In genomic region chr15:100752439-100752838, GRCm38 (mm10) we compare ENCODE assay signal across 29 mouse cellular contexts. TPM values are rescaled to one million over a fixed set of nuclear protein-coding genes. Genes with fewer than 3 reads are reported as not detected.
DNase-seq lines count a peak whose midpoint lies in the region; ATAC-seq and TF ChIP-seq lines count a peak whose summit lies in the region.
"Had no signal": no experiment of that assay in that cellular context is flagged by ENCODE, and none has a peak within 500 bp of the region (broad histone marks: within the 10 kb centered on the region; RNA-seq: fewer than 3 reads in every experiment).

No protein-coding gene starts in this region.

- no peak for TF ChIP-seq EP300 in stomach, postnatal 0 days (optimal IDR thresholded peaks at IDR 0.05)

- H3K36me3 ChIP-seq in forebrain, embryonic 11.5 days (ENCODE audit: control insufficient read depth, insufficient read depth, low read length): no peaks in the 10 kb centered on the region
- no peaks in the 10 kb centered on the region for H3K36me3 ChIP-seq in forebrain, postnatal 0 days (ENCODE audit: insufficient read depth)
- H3K36me3 ChIP-seq in spleen, adult 2 months (ENCODE audit: control insufficient read depth, insufficient read depth, low read length): no peaks in the 10 kb centered on the region
- H3K36me3 ChIP-seq in stomach, postnatal 0 days (ENCODE audit: control insufficient read depth, insufficient read depth, low read length): no peaks in the 10 kb centered on the region
- H3K36me3 ChIP-seq in kidney, adult 2 months (ENCODE audit: control insufficient read depth, insufficient read depth, low read length): no peaks in the 10 kb centered on the region
- H3K36me3 ChIP-seq: embryonic facial prominence, embryonic 10.5 days; embryonic facial prominence, embryonic 13.5 days; hindbrain, embryonic 10.5 days; hindbrain, embryonic 13.5 days had no signal

- H3K27ac ChIP-seq in forebrain, embryonic 11.5 days (ENCODE audit: low read depth, low read length): no peak overlapping the region
- no peak overlapping the region for H3K27ac ChIP-seq in forebrain, postnatal 0 days (ENCODE audit: low read depth, low read length)
- 0 out of 2 replicates have a peak overlapping the region, but pooled peaks have one; percentile 9 for H3K27ac ChIP-seq in spleen, adult 2 months (ENCODE audit: insufficient read depth, low read length)
- H3K27ac ChIP-seq in stomach, postnatal 0 days (replicated peaks): no peak overlapping the region
- no peak overlapping the region for H3K27ac ChIP-seq in kidney, adult 2 months (ENCODE audit: insufficient read depth, low read depth, low read length)
- H3K27ac ChIP-seq: embryonic facial prominence, embryonic 10.5 days; embryonic facial prominence, embryonic 13.5 days; forebrain, embryonic 13.5 days; hindbrain, embryonic 10.5 days; hindbrain, embryonic 13.5 days had no signal

- DNase-seq in forebrain, embryonic 11.5 days (ENCODE audit: low spot score): peak; percentile 3
- no peak for DNase-seq in forebrain, postnatal 0 days
- DNase-seq in spleen, adult 2 months (ENCODE audit: low read depth in 1 of 2, low spot score in 2 of 2): no peak
- DNase-seq in spleen, adult 12 weeks (ENCODE audit: low spot score): no peak
- DNase-seq in induced T-regulatory cell, adult 2 months (ENCODE audit: low read depth): peak; percentile 76
- DNase-seq in stomach, postnatal 0 days (ENCODE audit: low spot score): no peak
- DNase-seq in kidney, adult 2 months: no peak
- DNase-seq: adrenal gland, adult 8-10 months; adrenal gland, postnatal 25 days; cerebellum, adult 11-12 months; cerebellum, adult 8-10 months; cerebellum, postnatal 10 days; cerebellum, postnatal 36 days; embryo, embryonic 11 days; gastrocnemius, postnatal 10 days; gastrocnemius, postnatal 36 days; kidney, adult 11 months had no signal

- H3K4me3 ChIP-seq in forebrain, embryonic 11.5 days (ENCODE audit: low read depth, low read length): no peak overlapping the region
- no peak overlapping the region for H3K4me3 ChIP-seq in forebrain, postnatal 0 days (ENCODE audit: low read depth, low read length)
- H3K4me3 ChIP-seq in spleen, adult 2 months (ENCODE audit: extremely low read depth, insufficient read depth, insufficient read length): no peak overlapping the region
- H3K4me3 ChIP-seq in stomach, postnatal 0 days (ENCODE audit: low read depth, low read length): no peak overlapping the region
- no peak overlapping the region for H3K4me3 ChIP-seq in kidney, adult 2 months (ENCODE audit: insufficient read depth, low read depth, low read length)
- H3K4me3 ChIP-seq: embryonic facial prominence, embryonic 10.5 days; embryonic facial prominence, embryonic 13.5 days; erythroblast, embryonic 14.5 days; forebrain, embryonic 13.5 days; hindbrain, embryonic 10.5 days; hindbrain, embryonic 13.5 days had no signal

- no peak for TF ChIP-seq POLR2A in spleen, adult 2 months (IDR thresholded peaks at IDR 0.05; ENCODE audit: low read depth, low read length)
- TF ChIP-seq POLR2A in kidney, adult 2 months (IDR thresholded peaks at IDR 0.05; ENCODE audit: low read depth, low read length): no peak

- no peaks in the 10 kb centered on the region for H3K9me3 ChIP-seq in forebrain, embryonic 11.5 days (ENCODE audit: control insufficient read depth, low read length)
- H3K9me3 ChIP-seq in forebrain, postnatal 0 days (ENCODE audit: low read length): no peaks in the 10 kb centered on the region
- H3K9me3 ChIP-seq in stomach, postnatal 0 days (ENCODE audit: control insufficient read depth, low read length): no peaks in the 10 kb centered on the region
- H3K9me3 ChIP-seq: embryonic facial prominence, embryonic 10.5 days; embryonic facial prominence, embryonic 13.5 days; forebrain, embryonic 13.5 days; hindbrain, embryonic 10.5 days; hindbrain, embryonic 13.5 days had no signal

- no peak overlapping the region for H3K9ac ChIP-seq in forebrain, embryonic 11.5 days (ENCODE audit: low read length)
- no peak overlapping the region for H3K9ac ChIP-seq in forebrain, postnatal 0 days
- H3K9ac ChIP-seq in stomach, postnatal 0 days (ENCODE audit: low read length): no peak overlapping the region
- H3K9ac ChIP-seq: embryonic facial prominence, embryonic 13.5 days; forebrain, embryonic 13.5 days; hindbrain, embryonic 13.5 days had no signal

- no peak overlapping the region for H3K4me2 ChIP-seq in forebrain, embryonic 11.5 days (ENCODE audit: low read depth, low read length, severe bottlenecking)
- no peak overlapping the region for H3K4me2 ChIP-seq in forebrain, postnatal 0 days (ENCODE audit: low read depth)
- H3K4me2 ChIP-seq in stomach, postnatal 0 days (replicated peaks; ENCODE audit: low read depth): no peak overlapping the region
- H3K4me2 ChIP-seq: embryonic facial prominence, embryonic 13.5 days; forebrain, embryonic 13.5 days; heart, embryonic 11.5 days; hindbrain, embryonic 13.5 days had no signal

- 76% methylated on average over 2 of the region's 2 CpGs for WGBS in forebrain, embryonic 11.5 days
- WGBS in forebrain, postnatal 0 days: 75% methylated on average over 2 of the region's 2 CpGs
- WGBS in spleen, adult 2 months: 84% methylated on average over 2 of the region's 2 CpGs
- WGBS in stomach, postnatal 0 days: 69% methylated on average over 2 of the region's 2 CpGs
- WGBS in kidney, adult 2 months: 87% methylated on average over 2 of the region's 2 CpGs

- TF ChIP-seq CTCF in forebrain, postnatal 0 days (IDR thresholded peaks at IDR 0.05; ENCODE audit: low read depth): no peak
- no peak for TF ChIP-seq CTCF in spleen, adult 2 months (IDR thresholded peaks at IDR 0.05; ENCODE audit: extremely low read depth, insufficient read depth, insufficient read length, insufficient replicate concordance)
- 0 out of 2 replicates have a peak, but pooled peaks have one; percentile 20 for TF ChIP-seq CTCF in stomach, postnatal 0 days (IDR thresholded peaks at IDR 0.05; ENCODE audit: low read depth)
- TF ChIP-seq CTCF in kidney, adult 2 months (conservative IDR thresholded peaks at IDR 0.05; ENCODE audit: insufficient read depth, insufficient read length, low read depth, low read length): no peak

- ATAC-seq in forebrain, embryonic 11.5 days (replicated peaks; ENCODE audit: low FRiP score): no peak
- no peak for ATAC-seq in forebrain, postnatal 0 days
- ATAC-seq in stomach, postnatal 0 days (ENCODE audit: low FRiP score, low TSS enrichment): no peak
- no peak for ATAC-seq in frontal cortex, adult (ENCODE audit: low TSS enrichment)
- ATAC-seq: activated CD4-positive, CD25-positive, alpha-beta regulatory T cell, adult 4 months; forebrain, embryonic 13.5 days; forebrain, embryonic 16.5 days; hindbrain, embryonic 16.5 days; inflammation-experienced regulatory T-cells, adult 6 months had no signal

- H3K4me1 ChIP-seq in forebrain, embryonic 11.5 days (replicated peaks; ENCODE audit: control insufficient read depth, insufficient read depth, low read length): peaks cover 5% of the 10 kb centered on the region; the same call in 1 of the 2 replicates
- peaks cover 4% of the 10 kb centered on the region; the same call in 1 of the 2 replicates for H3K4me1 ChIP-seq in forebrain, postnatal 0 days (ENCODE audit: insufficient read depth)
- peaks cover 8% of the 10 kb centered on the region; the same call in 1 of the 2 replicates for H3K4me1 ChIP-seq in spleen, adult 2 months (ENCODE audit: control insufficient read depth, insufficient read depth, insufficient read length)
- no peaks in the 10 kb centered on the region for H3K4me1 ChIP-seq in stomach, postnatal 0 days (replicated peaks; ENCODE audit: control insufficient read depth, insufficient read depth)
- peaks cover 2% of the 10 kb centered on the region; the same call in 1 of the 2 replicates for H3K4me1 ChIP-seq in kidney, adult 2 months (ENCODE audit: control insufficient read depth, insufficient read depth, low read length)

- no peaks in the 10 kb centered on the region for H3K27me3 ChIP-seq in forebrain, embryonic 11.5 days (ENCODE audit: control insufficient read depth, insufficient read depth, low read length)
- H3K27me3 ChIP-seq in forebrain, postnatal 0 days (ENCODE audit: insufficient read depth, low read length): no peaks in the 10 kb centered on the region
- H3K27me3 ChIP-seq in spleen, adult 2 months (ENCODE audit: control insufficient read depth, insufficient read depth, low read length): 0 out of 2 replicates have a peak, but pooled peaks cover 1% of the 10 kb centered on the region
- H3K27me3 ChIP-seq in stomach, postnatal 0 days (ENCODE audit: control insufficient read depth, insufficient read depth, low read length): no peaks in the 10 kb centered on the region
- no peaks in the 10 kb centered on the region for H3K27me3 ChIP-seq in kidney, adult 2 months (replicated peaks; ENCODE audit: control insufficient read depth, insufficient read depth, low read length)
- H3K27me3 ChIP-seq: embryonic facial prominence, embryonic 13.5 days; forebrain, embryonic 13.5 days had no signal

RNA-seq across cellular contexts. Expression of gene Slc4a8, which starts 9.1 kb away (rescaled TPM):
- polyA plus RNA-seq in forebrain, embryonic 11.5 days (2014; fragmentation: Nextera tagmentation; extraction: Ambion mirVana): 12.3 and 12.8 TPM in 2 replicates
- total RNA-seq in forebrain, postnatal 0 days (2014; rRNA removed): 17.8 and 38.3 TPM in 2 replicates
- polyA plus RNA-seq in forebrain, postnatal 0 days (2015; fragmentation: Nextera tagmentation; extraction: Ambion mirVana): 30.3 and 31.2 TPM in 2 replicates
- polyA plus RNA-seq in spleen, adult 2 months (2012; rRNA removed): 11.0 and 13.9 TPM in 2 replicates
- 2.2 TPM in 2 replicates for polyA plus RNA-seq in stomach, postnatal 0 days (2015; fragmentation: Nextera tagmentation; extraction: Ambion mirVana)
- 5.9 TPM in 2 replicates for polyA plus RNA-seq in kidney, adult 2 months (2012; rRNA removed)

RNA-seq across cellular contexts. Expression of gene Galnt6, which starts 23.3 kb away (rescaled TPM):
- polyA plus RNA-seq in forebrain, embryonic 11.5 days (2014; fragmentation: Nextera tagmentation; extraction: Ambion mirVana): 0.12 and 0.20 TPM in 2 replicates
- 0.77 and 1.5 TPM in 2 replicates for total RNA-seq in forebrain, postnatal 0 days (2014; rRNA removed)
- polyA plus RNA-seq in forebrain, postnatal 0 days (2015; fragmentation: Nextera tagmentation; extraction: Ambion mirVana): 0.24 and 0.47 TPM in 2 replicates
- polyA plus RNA-seq in spleen, adult 2 months (2012; rRNA removed): 13.9 and 16.1 TPM in 2 replicates
- 9.5 and 11.0 TPM in 2 replicates for polyA plus RNA-seq in stomach, postnatal 0 days (2015; fragmentation: Nextera tagmentation; extraction: Ambion mirVana)
- polyA plus RNA-seq in kidney, adult 2 months (2012; rRNA removed): 0.24 and 1.2 TPM in 2 replicates

Comparison
In these comparisons a context has a peak if more than half of its experiments do, and no peak if none do; other contexts are left out.
1. DNase-seq: peak in forebrain, embryonic 11.5 days (single experiment) and induced T-regulatory cell, adult 2 months (single experiment); none in forebrain, postnatal 0 days (single experiment), spleen, adult 2 months (0 of 2), spleen, adult 12 weeks (single experiment), stomach, postnatal 0 days (single experiment) and kidney, adult 2 months (single experiment).